Mouse (Mus musculus): ENCODE data around the gene Stc2. TPM values are rescaled to one million over a fixed set of nuclear protein-coding genes. Genes with fewer than 3 reads are reported as not detected.

The Stc2 gene
- total and polyA plus RNA-seq, 2 experiments from 2014 or later, result 1.2 to 4.0 TPM

DNA sequence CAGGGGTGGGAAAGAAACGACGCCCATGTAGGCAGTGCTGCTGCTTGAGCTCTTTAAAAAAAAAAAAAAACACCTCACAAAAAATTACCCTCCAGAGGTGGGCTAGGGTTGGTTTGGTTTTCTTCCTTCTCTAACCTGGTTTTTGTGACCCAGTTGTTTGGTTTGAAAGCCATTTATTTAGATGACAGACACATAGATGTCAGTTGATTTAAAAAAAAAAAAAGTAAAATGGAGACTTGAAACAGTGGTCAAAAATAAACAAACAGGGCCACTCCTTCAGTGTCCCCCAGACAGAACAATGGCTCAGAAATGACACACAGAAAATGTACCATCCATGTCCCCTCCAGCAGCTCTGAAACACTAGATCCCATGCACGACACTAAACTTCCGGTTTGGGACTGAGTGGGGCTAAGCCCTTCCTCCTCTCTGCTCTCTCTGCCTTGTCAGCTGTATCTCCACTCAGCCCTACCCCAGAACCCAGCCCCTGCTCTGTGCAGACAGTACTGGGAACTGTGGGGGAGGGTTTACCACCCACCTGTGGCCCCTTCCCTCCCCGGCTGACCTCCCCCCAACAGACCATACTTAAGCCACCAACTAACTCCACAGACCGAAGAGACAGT is 10.5 kb downstream of the Stc2 start:
- no peaks in the 10 kb centered on the region for H3K36me3 ChIP-seq (ENCODE audit: insufficient read depth, low read length)
- H3K27ac ChIP-seq, result no peak overlapping the region
- ATAC-seq (no peak), DNase-seq (ENCODE audit: low spot score) (no peak)
- no peaks in the 10 kb centered on the region for H3K4me1 ChIP-seq (ENCODE audit: insufficient read depth, low read length)
- H3K4me2 ChIP-seq (ENCODE audit: low read depth, low read length), result no peak overlapping the region
- TF ChIP-seq CTCF (IDR thresholded peaks at IDR 0.05; ENCODE audit: low read depth), result no peak
- no peak overlapping the region for H3K4me3 ChIP-seq (ENCODE audit: low read length)
- 77% methylated on average over 6 of the region's 6 CpGs for WGBS
- no peak overlapping the region for H3K9ac ChIP-seq (replicated peaks; ENCODE audit: low read length)
- H3K27me3 ChIP-seq (ENCODE audit: insufficient read depth, low read length), result no peaks in the 10 kb centered on the region
- no peaks in the 10 kb centered on the region for H3K9me3 ChIP-seq (ENCODE audit: low read length)

DNA sequence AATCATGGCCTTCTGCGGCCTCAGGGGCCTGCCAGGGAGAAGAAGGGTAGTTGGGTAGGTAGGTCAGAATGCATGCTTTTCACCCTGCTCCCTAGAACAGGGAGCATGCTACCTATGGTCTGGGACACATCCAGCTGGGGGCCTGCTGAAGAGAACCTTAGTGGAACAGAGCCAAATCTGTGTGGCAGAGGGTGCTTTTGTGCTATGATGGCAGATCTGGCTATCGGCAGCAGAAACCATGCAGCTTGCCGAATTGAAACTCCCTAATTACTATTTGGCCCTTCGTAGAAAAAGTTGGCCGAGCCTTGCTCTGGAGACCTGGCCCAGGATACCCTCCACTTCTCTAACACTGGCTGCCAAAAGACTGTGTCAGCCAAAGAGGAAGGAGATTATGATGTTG is 11.4 kb downstream of the Stc2 start:
- Histone ChIP-seq H3K27me3 (ENCODE audit: insufficient read depth, low read length) (no peaks in the 10 kb centered on the region), H3K27ac (no peak overlapping the region), H3K9me3 (ENCODE audit: low read length) (no peaks in the 10 kb centered on the region), H3K36me3 (ENCODE audit: insufficient read depth, low read length) (no peaks in the 10 kb centered on the region), H3K4me2 (ENCODE audit: low read depth, low read length) (no peak overlapping the region), H3K4me3 (ENCODE audit: low read length) (no peak overlapping the region), H3K4me1 (ENCODE audit: insufficient read depth, low read length) (no peaks in the 10 kb centered on the region), H3K9ac (replicated peaks; ENCODE audit: low read length) (no peak overlapping the region)
- WGBS, result 65% methylated on average over 5 of the region's 5 CpGs
- DNase-seq (ENCODE audit: low spot score) (no peak), ATAC-seq (no peak)
- no peak for TF ChIP-seq CTCF (IDR thresholded peaks at IDR 0.05; ENCODE audit: low read depth)

DNA sequence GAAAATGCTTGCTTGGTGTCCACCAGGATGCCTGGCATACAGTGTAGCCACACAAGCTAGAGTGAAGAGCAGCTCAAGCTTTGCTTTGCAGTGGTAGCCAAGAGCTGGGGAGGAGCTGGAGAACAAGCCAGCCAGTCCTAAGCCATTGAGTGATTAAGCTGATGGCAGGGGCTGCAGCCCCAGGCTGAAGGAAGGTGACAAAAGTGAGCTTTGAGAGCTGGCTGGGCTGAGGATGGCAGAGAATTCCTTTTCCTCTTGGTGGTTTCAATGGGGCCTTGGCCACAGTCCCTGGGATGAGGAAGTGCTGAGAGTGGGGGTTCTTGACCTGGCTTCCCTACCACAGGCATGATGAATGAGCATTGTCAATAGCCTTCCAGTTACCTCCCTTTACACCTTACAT is 13.0 kb downstream of the Stc2 start:
- Histone ChIP-seq H3K9me3 (ENCODE audit: low read length) (no peaks in the 10 kb centered on the region), H3K4me2 (ENCODE audit: low read depth, low read length) (no peak overlapping the region), H3K4me1 (ENCODE audit: insufficient read depth, low read length) (no peaks in the 10 kb centered on the region), H3K4me3 (ENCODE audit: low read length) (no peak overlapping the region), H3K9ac (replicated peaks; ENCODE audit: low read length) (no peak overlapping the region), H3K27me3 (ENCODE audit: insufficient read depth, low read length) (no peaks in the 10 kb centered on the region), H3K27ac (no peak overlapping the region), H3K36me3 (ENCODE audit: insufficient read depth, low read length) (no peaks in the 10 kb centered on the region)
- ATAC-seq, result no peak
- peak; percentile 10 for DNase-seq (ENCODE audit: low spot score)
- no peak for TF ChIP-seq CTCF (IDR thresholded peaks at IDR 0.05; ENCODE audit: low read depth)

DNA sequence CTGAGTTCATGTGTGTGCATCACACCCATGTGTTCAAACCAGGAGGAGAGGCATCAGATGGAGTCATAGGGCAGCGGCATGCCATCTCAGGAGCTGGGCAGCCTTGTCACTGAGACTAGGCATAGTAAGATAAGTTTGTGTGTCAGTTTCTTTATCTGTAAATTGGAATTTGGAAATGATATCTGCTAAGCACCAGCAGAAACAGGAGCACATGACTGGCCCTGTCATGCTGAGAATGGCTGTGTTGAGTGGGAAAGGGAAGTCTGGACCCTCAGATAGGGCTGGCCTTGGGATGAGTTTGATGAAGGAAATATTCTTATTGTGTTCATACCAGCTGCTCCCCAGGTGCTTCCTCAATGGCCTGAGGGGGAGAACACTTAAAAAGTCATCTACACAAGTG is 14.1 kb downstream of the Stc2 start:
- Histone ChIP-seq H3K27me3 (ENCODE audit: insufficient read depth, low read length) (no peaks in the 10 kb centered on the region), H3K9ac (replicated peaks; ENCODE audit: low read length) (no peak overlapping the region), H3K27ac (no peak overlapping the region), H3K36me3 (ENCODE audit: insufficient read depth, low read length) (no peaks in the 10 kb centered on the region), H3K9me3 (ENCODE audit: low read length) (no peaks in the 10 kb centered on the region), H3K4me3 (ENCODE audit: low read length) (no peak overlapping the region), H3K4me1 (ENCODE audit: insufficient read depth, low read length) (no peaks in the 10 kb centered on the region), H3K4me2 (ENCODE audit: low read depth, low read length) (no peak overlapping the region)
- TF ChIP-seq CTCF (IDR thresholded peaks at IDR 0.05; ENCODE audit: low read depth), result no peak
- WGBS, result 97% methylated on average over 1 of the region's 1 CpGs
- ATAC-seq (no peak), DNase-seq (ENCODE audit: low spot score) (no peak)

DNA sequence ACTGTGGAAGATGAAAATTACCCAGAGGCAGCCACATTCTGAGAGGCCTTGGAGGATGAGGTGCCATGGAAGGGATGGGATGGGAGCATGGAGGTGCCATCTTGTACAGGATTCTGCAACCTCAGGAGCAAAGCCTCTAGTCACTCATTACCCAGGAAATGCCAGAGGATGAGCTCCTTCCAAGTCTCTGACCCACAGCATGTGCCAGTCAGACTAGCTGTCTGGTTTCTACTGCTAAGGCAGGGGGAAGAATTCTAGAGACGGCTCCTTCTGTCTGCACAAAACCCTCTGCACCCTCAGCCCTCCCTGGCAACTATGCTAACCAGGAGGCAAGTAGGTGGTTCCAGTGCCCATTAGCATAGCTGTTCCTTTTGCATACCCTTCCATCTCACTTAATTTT is 15.4 kb downstream of the Stc2 start:
- DNase-seq (ENCODE audit: low spot score) (no peak), ATAC-seq (no peak)
- Histone ChIP-seq H3K27me3 (ENCODE audit: insufficient read depth, low read length) (no peaks in the 10 kb centered on the region), H3K9ac (replicated peaks; ENCODE audit: low read length) (no peak overlapping the region), H3K36me3 (ENCODE audit: insufficient read depth, low read length) (no peaks in the 10 kb centered on the region), H3K4me1 (ENCODE audit: insufficient read depth, low read length) (no peaks in the 10 kb centered on the region), H3K27ac (no peak overlapping the region), H3K4me3 (ENCODE audit: low read length) (no peak overlapping the region), H3K9me3 (ENCODE audit: low read length) (no peaks in the 10 kb centered on the region), H3K4me2 (ENCODE audit: low read depth, low read length) (no peak overlapping the region)
- 48% methylated on average over 1 of the region's 1 CpGs for WGBS
- no peak for TF ChIP-seq CTCF (IDR thresholded peaks at IDR 0.05; ENCODE audit: low read depth)

Other genes starting within 250 kb of the Stc2 start
- not detected in 2 replicates for gene Gm17332, start 187.6 kb downstream of the Stc2 start, total RNA-seq (2014; rRNA removed)
- gene Gm17332, start 187.6 kb downstream of the Stc2 start, polyA plus RNA-seq (2015; fragmentation: Nextera tagmentation; extraction: Ambion mirVana), result not detected in 2 replicates